Mouse (Mus musculus) stomach, postnatal 0 days (tissue): ENCODE measurements around the gene Ddah2.
"Not testable (repeated sequence)": the region's sequence is repeated elsewhere in the genome, so short reads cannot be mapped to it uniquely, and the experiment has no call there.

Experiments
- CTCF ChIP-seq: IDR thresholded peaks from 2 replicates; pipeline ENCODE4 v1.5.1; 2016; ENCODE audit warnings: antibody characterized with exemption, low read depth, mild to moderate bottlenecking, moderate library complexity
- EP300 ChIP-seq: optimal IDR thresholded peaks from 2 replicates; pipeline ENCODE3; 2016; ENCODE audit warnings: antibody characterized with exemption

DNA sequence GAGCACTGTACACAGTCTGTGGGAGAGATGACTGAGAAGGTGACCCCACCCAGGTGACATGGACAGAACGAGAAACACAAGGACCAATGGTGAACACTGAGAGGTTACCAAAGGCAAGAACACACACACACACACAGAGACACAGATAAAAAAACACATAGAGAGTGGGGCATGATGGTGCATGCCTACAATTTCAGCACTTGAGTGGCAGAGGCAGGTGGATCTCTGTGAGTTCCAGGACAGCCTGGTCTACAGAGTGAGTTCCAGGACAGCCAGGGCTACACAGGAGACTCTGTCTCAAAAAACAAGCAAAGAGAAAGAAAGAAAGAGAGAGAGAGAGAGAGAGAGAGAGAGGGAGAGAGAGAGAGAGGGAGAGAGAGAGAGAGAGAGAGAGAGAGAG is 25.1 kb upstream of the Ddah2 start:
- not testable (repeated sequence) for TF ChIP-seq CTCF, EP300
